Mouse (Mus musculus): Measurements from ENCODE around the gene Trmt44. TPM values are rescaled to one million over a fixed set of nuclear protein-coding genes. Genes with fewer than 3 reads are reported as not detected.

Trmt44 gene
- 8.1 and 9.2 TPM in 2 replicates for polyA plus RNA-seq (2015; fragmentation: Nextera tagmentation; extraction: Ambion mirVana)

GRCm38 (mm10) chr5:35574653-35575599 is at the start of gene Trmt44:
Gene Trmt44 (minus strand): TSS chr5:35575070.
- H3K36me3 ChIP-seq: peaks cover 36% of the 10 kb centered on the region
- peak within 1 kb of the TSS; percentile 97 for H3K4me2 ChIP-seq
- WGBS: 3% methylated on average over 56 of the region's 56 CpGs
- H3K4me3 ChIP-seq: peak within 1 kb of the TSS; percentile 99
- no peaks in the 10 kb centered on the region for H3K9me3 ChIP-seq
- no peaks in the 10 kb centered on the region; the same call in 1 of the 2 replicates for H3K27me3 ChIP-seq
- H3K9ac ChIP-seq: peak within 1 kb of the TSS; percentile 91
- peak; percentile 84 for ATAC-seq (ENCODE audit: insufficient number of reproducible peaks, insufficient read depth, low FRiP score, low TSS enrichment, low read depth)
- H3K27ac ChIP-seq: peak within 1 kb of the TSS; percentile 80
- peaks cover 12% of the 10 kb centered on the region for H3K4me1 ChIP-seq

DNA sequence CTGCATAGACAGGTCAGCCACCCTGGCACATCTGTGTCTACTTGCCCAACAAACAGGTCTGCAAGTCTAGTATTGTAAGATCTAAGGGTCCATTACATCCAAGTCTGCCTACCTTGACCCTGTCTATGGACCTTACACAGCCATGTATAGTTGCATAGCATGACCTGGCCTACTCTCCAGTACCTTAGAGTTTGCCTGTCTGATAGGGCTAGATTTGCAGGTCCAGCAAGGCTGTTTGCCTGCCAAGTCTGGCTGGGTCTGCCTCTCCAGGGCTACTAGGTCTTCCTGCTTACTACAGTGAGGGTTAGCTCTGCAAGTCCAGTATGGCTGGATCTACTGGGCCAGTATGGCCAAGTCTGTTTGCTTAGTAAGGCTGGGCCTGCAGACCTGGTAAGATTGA is 49.0 kb upstream of the Trmt44 start:
- Histone ChIP-seq H3K36me3 (no peaks in the 10 kb centered on the region), H3K4me1 (peaks cover 32% of the 10 kb centered on the region), H3K9ac (no peak overlapping the region), H3K27me3 (no peaks in the 10 kb centered on the region), H3K4me3 (no peak overlapping the region), H3K9me3 (no peaks in the 10 kb centered on the region), H3K4me2 (no peak overlapping the region), H3K27ac (no peak overlapping the region)
- no peak for ATAC-seq (ENCODE audit: insufficient number of reproducible peaks, insufficient read depth, low FRiP score, low TSS enrichment, low read depth)

DNA sequence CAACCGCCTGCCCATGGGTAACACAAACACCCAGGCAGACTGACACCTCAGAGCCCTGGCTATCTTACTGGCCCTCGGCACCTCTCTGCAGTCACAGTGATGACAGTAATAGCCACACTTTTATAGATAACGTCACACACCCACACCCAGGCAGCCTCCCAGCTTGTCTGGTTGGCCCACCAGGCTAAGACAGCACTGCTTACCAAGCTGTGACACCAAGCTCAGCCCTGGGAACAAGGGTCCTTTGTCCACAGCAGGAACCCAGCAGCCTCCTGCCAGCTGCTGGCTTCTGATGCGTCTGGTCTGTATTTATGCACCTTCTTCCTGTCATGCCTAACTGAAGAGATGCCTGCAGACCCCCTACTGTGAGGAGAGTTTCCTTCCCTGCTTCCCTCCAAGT is 46.2 kb upstream of the Trmt44 start:
- Histone ChIP-seq H3K4me3 (no peak overlapping the region), H3K4me2 (no peak overlapping the region), H3K27ac (peak overlapping the region; percentile 48; the same call in 1 of the 2 replicates), H3K36me3 (no peaks in the 10 kb centered on the region), H3K9me3 (no peaks in the 10 kb centered on the region), H3K4me1 (peaks cover 43% of the 10 kb centered on the region), H3K9ac (no peak overlapping the region), H3K27me3 (no peaks in the 10 kb centered on the region)
- 32% methylated on average over 4 of the region's 4 CpGs for WGBS
- ATAC-seq (ENCODE audit: insufficient number of reproducible peaks, insufficient read depth, low FRiP score, low TSS enrichment, low read depth): no peak

DNA sequence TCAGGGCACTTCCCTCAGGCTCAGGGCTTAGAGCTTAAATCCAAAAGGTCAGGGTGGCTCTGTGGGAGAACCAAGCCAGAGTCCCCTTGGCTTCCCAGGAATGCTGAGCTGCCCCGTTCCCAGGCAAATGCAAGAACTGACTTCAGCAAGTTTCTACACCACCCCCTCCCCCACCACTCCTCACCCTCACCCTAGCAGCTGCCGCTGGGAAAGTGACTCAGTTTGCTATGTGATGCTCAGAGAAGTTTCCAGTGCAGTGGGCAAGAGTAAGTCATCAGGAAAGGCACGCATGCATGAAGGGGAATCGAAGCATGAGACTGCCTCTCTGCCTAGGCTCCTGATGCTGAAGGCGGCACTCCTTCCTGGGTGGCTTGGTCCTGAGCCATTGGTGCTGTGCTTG is 42.1 kb upstream of the Trmt44 start:
- Histone ChIP-seq H3K27ac (no peak overlapping the region), H3K4me2 (no peak overlapping the region), H3K4me3 (no peak overlapping the region), H3K27me3 (no peaks in the 10 kb centered on the region), H3K4me1 (peaks cover 31% of the 10 kb centered on the region), H3K9me3 (no peaks in the 10 kb centered on the region), H3K9ac (no peak overlapping the region), H3K36me3 (no peaks in the 10 kb centered on the region)
- ATAC-seq (ENCODE audit: insufficient number of reproducible peaks, insufficient read depth, low FRiP score, low TSS enrichment, low read depth): no peak
- 53% methylated on average over 5 of the region's 5 CpGs for WGBS

DNA sequence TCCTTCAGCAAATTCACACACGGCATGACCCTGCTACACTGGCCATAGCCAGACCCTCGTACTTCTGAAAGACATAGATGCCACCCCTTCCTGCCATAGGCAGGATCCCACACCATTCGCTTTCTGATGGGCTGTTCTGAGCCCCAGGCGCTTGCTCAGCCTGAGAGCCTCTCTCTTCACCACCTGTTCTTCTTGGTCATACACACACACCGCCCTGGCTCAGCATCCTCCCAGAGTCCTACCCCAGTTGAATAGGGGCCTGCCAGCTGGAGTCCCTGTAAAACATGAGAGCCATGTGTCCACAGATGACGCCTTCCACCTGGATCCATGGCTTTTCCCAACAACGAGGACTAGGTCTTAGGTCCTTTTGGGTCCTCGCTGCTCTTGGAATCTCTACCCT is 37.9 kb upstream of the Trmt44 start:
- ATAC-seq (ENCODE audit: insufficient number of reproducible peaks, insufficient read depth, low FRiP score, low TSS enrichment, low read depth): no peak
- 85% methylated on average over 8 of the region's 8 CpGs for WGBS

GRCm38 (mm10) chr5:35611900-35612299 is 37.0 kb upstream of the Trmt44 start:
- Histone ChIP-seq H3K4me1 (peaks cover 23% of the 10 kb centered on the region), H3K4me3 (no peak overlapping the region), H3K36me3 (peaks cover 3% of the 10 kb centered on the region; the same call in 1 of the 2 replicates), H3K27me3 (no peaks in the 10 kb centered on the region), H3K4me2 (no peak overlapping the region), H3K9ac (no peak overlapping the region), H3K27ac (no peak overlapping the region), H3K9me3 (no peaks in the 10 kb centered on the region)
- 80% methylated on average over 11 of the region's 11 CpGs for WGBS
- ATAC-seq (ENCODE audit: insufficient number of reproducible peaks, insufficient read depth, low FRiP score, low TSS enrichment, low read depth): no peak

More for the DNA sequence above, 37.9 kb upstream of the Trmt44 start:
- H3K4me1 ChIP-seq: peaks cover 31% of the 10 kb centered on the region
- no peak overlapping the region for H3K27ac ChIP-seq
- no peak overlapping the region for H3K4me3 ChIP-seq
- no peaks in the 10 kb centered on the region for H3K9me3 ChIP-seq
- H3K4me2 ChIP-seq: no peak overlapping the region
- H3K27me3 ChIP-seq: no peaks in the 10 kb centered on the region
- no peak overlapping the region for H3K9ac ChIP-seq
- peaks cover 3% of the 10 kb centered on the region; the same call in 1 of the 2 replicates for H3K36me3 ChIP-seq

DNA sequence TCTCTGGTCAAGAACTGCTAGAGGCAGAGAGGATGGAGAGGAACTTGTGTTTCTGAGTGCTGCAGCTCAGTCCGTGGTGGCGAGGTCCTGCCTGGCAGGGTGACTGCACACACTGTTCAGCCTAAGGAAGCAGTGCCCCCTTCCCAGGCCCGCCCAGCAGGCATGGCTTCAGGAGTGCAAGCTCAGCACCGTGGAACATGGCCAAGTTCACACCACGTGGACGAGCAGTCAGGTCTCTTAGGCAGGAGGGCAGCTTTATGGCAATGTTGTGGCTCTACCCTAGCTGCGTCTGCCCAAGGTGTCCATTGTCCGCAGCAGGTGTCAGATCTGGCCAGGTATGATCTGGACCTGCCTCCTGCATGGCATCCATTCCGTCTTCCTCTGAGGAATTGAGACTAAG is 36.3 kb upstream of the Trmt44 start:
- Histone ChIP-seq H3K27me3 (no peaks in the 10 kb centered on the region), H3K36me3 (peaks cover 3% of the 10 kb centered on the region; the same call in 1 of the 2 replicates), H3K4me1 (peaks cover 22% of the 10 kb centered on the region), H3K4me2 (no peak overlapping the region), H3K9ac (no peak overlapping the region), H3K4me3 (no peak overlapping the region), H3K9me3 (no peaks in the 10 kb centered on the region), H3K27ac (no peak overlapping the region)
- no peak for ATAC-seq (ENCODE audit: insufficient number of reproducible peaks, insufficient read depth, low FRiP score, low TSS enrichment, low read depth)
- 83% methylated on average over 9 of the region's 9 CpGs for WGBS

DNA sequence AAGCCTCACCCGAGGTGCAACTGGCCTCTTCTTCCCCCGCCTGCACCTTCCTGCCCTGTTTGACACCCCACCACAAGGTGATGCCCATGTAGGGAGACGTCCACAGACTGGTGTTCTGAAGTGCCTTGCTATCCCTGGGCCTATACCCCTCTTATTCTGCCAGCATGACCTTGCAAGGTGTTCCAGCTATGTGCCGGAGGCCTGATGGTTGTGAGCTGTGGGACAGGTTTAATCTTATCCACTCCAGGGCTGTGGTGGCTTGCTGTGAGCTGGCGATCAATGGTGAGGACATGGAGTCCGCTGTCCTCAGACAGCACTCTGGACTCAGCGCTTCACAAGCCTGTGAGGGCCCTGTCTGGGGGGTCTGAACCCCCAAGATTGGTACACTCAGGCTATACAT is 35.5 kb upstream of the Trmt44 start:
- ATAC-seq (ENCODE audit: insufficient number of reproducible peaks, insufficient read depth, low FRiP score, low TSS enrichment, low read depth): no peak
- H3K36me3 ChIP-seq: peaks cover 6% of the 10 kb centered on the region

DNA sequence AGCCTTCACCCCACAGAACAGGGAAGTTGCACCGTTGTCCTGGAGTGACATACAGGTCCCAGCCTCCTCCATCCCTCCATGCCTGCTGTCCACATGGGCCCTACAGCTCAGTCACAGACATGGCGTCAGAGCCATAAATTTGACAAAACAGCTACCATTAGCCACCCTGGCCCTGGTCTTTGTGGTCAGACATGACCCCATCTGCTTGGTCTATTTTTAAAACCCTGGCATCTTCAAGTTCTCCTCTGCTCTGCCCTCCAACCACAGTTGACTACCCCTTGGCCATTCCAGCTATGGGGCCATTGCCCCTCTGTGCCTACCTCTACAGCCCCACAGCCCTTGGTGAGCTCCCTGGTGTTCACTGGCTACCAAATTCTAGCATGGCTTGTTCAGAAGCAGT is 35.1 kb upstream of the Trmt44 start:
- peaks cover 10% of the 10 kb centered on the region for H3K36me3 ChIP-seq
- no peak overlapping the region for H3K4me3 ChIP-seq
- H3K4me1 ChIP-seq: peaks cover 22% of the 10 kb centered on the region
- H3K4me2 ChIP-seq: no peak overlapping the region
- H3K27ac ChIP-seq: peak overlapping the region; percentile 68; the same call in 1 of the 2 replicates
- H3K9ac ChIP-seq: no peak overlapping the region
- no peak for ATAC-seq (ENCODE audit: insufficient number of reproducible peaks, insufficient read depth, low FRiP score, low TSS enrichment, low read depth)
- WGBS: 75% methylated on average over 2 of the region's 2 CpGs
- no peaks in the 10 kb centered on the region for H3K9me3 ChIP-seq
- no peaks in the 10 kb centered on the region for H3K27me3 ChIP-seq

More for the DNA sequence above, 35.5 kb upstream of the Trmt44 start:
- Histone ChIP-seq H3K4me2 (no peak overlapping the region), H3K9me3 (no peaks in the 10 kb centered on the region), H3K27me3 (no peaks in the 10 kb centered on the region), H3K4me3 (no peak overlapping the region), H3K9ac (no peak overlapping the region), H3K4me1 (peaks cover 22% of the 10 kb centered on the region), H3K27ac (no peak overlapping the region)
- 92% methylated on average over 7 of the region's 7 CpGs for WGBS

DNA sequence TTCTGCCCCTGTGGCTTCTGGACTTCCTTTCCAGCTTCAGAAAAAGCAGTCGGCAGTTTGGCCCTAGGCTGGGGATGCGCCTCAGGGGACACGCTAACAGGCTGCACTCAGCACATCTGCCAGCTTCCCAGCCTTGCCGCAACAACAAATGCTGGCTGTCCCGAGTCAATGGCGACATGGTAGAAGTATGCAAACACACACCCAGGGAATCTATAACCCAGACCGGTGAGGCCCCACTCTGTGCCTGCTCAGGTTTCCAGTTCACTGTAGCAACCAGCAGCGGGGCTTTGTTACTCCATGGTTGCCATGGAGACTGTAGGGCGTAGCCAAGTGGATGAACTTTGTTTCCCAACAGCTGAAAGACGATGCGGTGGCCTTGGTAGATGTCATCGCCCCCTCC is 34.5 kb upstream of the Trmt44 start:
- peak; percentile 74 for ATAC-seq (ENCODE audit: insufficient number of reproducible peaks, insufficient read depth, low FRiP score, low TSS enrichment, low read depth)
- peaks cover 22% of the 10 kb centered on the region for H3K4me1 ChIP-seq
- no peak overlapping the region; the same call in 1 of the 2 replicates for H3K9ac ChIP-seq
- H3K4me3 ChIP-seq: no peak overlapping the region
- 5% methylated on average over 12 of the region's 12 CpGs for WGBS
- H3K9me3 ChIP-seq: no peaks in the 10 kb centered on the region
- peak overlapping the region; percentile 68 for H3K27ac ChIP-seq
- peaks cover 14% of the 10 kb centered on the region for H3K36me3 ChIP-seq
- peak overlapping the region; percentile 37 for H3K4me2 ChIP-seq
- H3K27me3 ChIP-seq: no peaks in the 10 kb centered on the region

DNA sequence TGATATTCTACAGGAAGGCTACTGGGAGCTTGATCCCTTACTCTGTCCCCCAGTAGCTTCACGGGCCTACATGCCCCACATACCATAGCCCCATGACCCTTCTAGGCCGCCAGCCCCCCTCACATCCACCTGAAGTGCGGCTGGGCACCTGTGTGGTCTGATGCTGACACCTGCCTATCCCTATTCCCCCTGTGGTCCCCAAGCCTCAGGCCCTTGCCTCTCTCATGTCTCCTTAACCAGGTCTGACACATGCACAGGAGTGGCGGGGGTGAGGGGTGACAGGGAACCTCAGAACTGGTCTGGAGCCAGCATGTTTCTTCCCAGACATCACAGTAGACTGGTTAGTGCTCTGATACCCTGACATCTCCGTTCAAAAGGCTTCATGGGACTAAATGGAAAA is 33.7 kb upstream of the Trmt44 start:
- 67% methylated on average over 5 of the region's 5 CpGs for WGBS
- H3K4me3 ChIP-seq: no peak overlapping the region
- no peak overlapping the region for H3K4me2 ChIP-seq
- no peak overlapping the region for H3K27ac ChIP-seq
- no peak overlapping the region for H3K9ac ChIP-seq
- peaks cover 22% of the 10 kb centered on the region for H3K4me1 ChIP-seq
- ATAC-seq (ENCODE audit: insufficient number of reproducible peaks, insufficient read depth, low FRiP score, low TSS enrichment, low read depth): no peak
- H3K36me3 ChIP-seq: peaks cover 14% of the 10 kb centered on the region
- no peaks in the 10 kb centered on the region for H3K9me3 ChIP-seq
- H3K27me3 ChIP-seq: no peaks in the 10 kb centered on the region

DNA sequence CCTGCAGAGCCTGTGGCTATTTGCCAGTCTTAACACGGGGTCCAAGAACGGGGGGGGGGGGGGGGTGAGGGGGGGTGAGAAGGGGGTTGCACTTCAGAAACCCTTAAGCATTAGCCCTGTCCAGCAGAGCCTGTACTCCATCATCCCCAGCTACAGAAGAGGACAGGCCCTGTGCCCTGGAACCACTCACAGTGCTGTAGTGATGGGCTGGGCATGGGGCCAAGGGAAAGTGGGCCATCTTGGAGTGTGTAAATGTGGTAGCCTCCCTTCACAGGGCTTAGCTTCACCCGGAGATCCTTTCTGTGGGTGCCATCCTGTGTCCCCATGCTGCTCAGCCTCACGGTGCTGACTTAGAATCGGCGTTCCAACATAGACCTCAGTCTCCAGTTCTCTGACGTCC is 32.9 kb upstream of the Trmt44 start:
- no peaks in the 10 kb centered on the region for H3K27me3 ChIP-seq
- peaks cover 19% of the 10 kb centered on the region for H3K36me3 ChIP-seq
- no peak overlapping the region for H3K4me2 ChIP-seq
- H3K27ac ChIP-seq: no peak overlapping the region
- no peaks in the 10 kb centered on the region for H3K9me3 ChIP-seq
- no peak overlapping the region for H3K4me3 ChIP-seq
- WGBS: 67% methylated on average over 7 of the region's 7 CpGs
- peaks cover 22% of the 10 kb centered on the region for H3K4me1 ChIP-seq
- no peak overlapping the region for H3K9ac ChIP-seq
- no peak for ATAC-seq (ENCODE audit: insufficient number of reproducible peaks, insufficient read depth, low FRiP score, low TSS enrichment, low read depth)
